Mouse (Mus musculus) neural tube, embryonic 12.5 days (tissue): ENCODE results near the gene Nim1k. TPM values are rescaled to one million over a fixed set of nuclear protein-coding genes. Genes with fewer than 3 reads are reported as not detected.
A peak's percentile ranks its signal among the peaks of the same experiment; 100 is the strongest.

Experiments
- ATAC-seq: fragments of 200-750 bp; cut with Nextera tagmentation; 2 replicates; pipeline ENCODE4 v1.8.0; 2017; ENCODE audit warnings: low read depth, mild to moderate bottlenecking, moderate TSS enrichment, moderate library complexity; ENCODE audit not compliant: low FRiP score
- H3K27ac ChIP-seq: fragments of 300-500 bp; sonication (generic); 2 replicates; pipeline ENCODE4 v1.5.1; 2016
- H3K27me3 ChIP-seq: fragments of 300-500 bp; sonication (generic); replicated peaks from 2 replicates; pipeline ENCODE4 v1.6.1; 2016; ENCODE audit warnings: mild to moderate bottlenecking
- H3K36me3 ChIP-seq: fragments of 300-500 bp; sonication (generic); 2 replicates; pipeline ENCODE4 v1.6.1; 2016; ENCODE audit warnings: mild to moderate bottlenecking
- H3K4me1 ChIP-seq: fragments of 300-500 bp; sonication (generic); 2 replicates; pipeline ENCODE4 v1.6.1; 2016
- H3K4me2 ChIP-seq: fragments of 300-500 bp; sonication (generic); replicated peaks from 2 replicates; pipeline ENCODE4 v1.6.1; 2016; ENCODE audit warnings: mild to moderate bottlenecking
- H3K4me3 ChIP-seq: fragments of 300-500 bp; sonication (generic); 2 replicates; pipeline ENCODE4 v1.5.1; 2016
- H3K9ac ChIP-seq: fragments of 300-500 bp; sonication (generic); 2 replicates; pipeline ENCODE4 v1.6.1; 2016; ENCODE audit warnings: mild to moderate bottlenecking
- H3K9me3 ChIP-seq: fragments of 300-500 bp; sonication (generic); 2 replicates; pipeline ENCODE4 v1.6.1; 2016; ENCODE audit warnings: mild to moderate bottlenecking
- whole genome bisulfite sequencing: fragments of 180-500 bp; shearing (Covaris S2); methylation state at CpG from one replicate; pipeline ENCODE4 v1.1.7; 2016; 5-methylcytosine and 5-hydroxymethylcytosine counted together
- polyA plus RNA-seq: library from polyadenylated mRNA; unstranded; fragments of >200 nt; fragmentation: Nextera tagmentation; extraction: Ambion mirVana; gene quantifications from 2 replicates; pipeline ENCODE4 v1.2.1, GENCODE M21; 2016

The Nim1k gene
- 1.9 and 2.2 TPM in 2 replicates for polyA plus RNA-seq

DNA sequence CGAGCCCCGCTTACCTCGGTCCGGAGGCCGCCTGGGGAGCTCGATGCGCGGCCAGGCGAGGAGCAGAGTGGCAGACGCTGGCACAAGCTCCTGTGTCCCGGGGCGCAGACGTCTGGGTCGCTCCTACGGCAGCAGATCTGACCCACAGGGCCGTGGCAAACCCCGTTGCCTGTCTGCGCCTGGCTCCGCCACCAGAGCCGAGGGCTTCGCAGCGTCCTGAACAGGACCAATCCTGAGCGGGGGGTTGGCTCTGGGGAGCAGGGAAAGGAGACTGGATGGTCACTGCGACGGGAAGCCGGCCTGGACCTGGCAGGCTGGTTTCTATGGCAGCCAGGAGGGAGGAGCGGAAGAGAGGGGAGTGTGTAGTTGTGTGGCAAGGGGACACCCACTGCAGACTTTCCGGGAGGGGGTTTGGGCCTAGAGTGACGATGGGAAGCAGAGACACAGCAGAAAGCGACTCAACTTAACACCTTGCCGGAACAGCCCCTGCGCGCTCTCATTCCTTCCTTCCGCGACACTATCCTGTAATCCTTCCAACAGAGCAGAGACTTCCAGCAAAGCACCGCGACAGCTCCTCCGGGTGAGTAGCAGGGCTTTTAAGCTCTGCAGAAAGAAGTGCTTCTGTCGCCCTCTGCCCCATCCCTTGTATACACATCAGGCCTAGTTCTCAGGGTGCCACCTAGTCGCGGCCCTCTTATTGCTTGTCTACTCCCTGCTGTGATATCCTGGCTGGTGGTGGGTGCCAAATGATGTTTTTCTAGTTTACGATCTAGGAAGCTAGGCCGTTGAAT, at the start of gene Nim1k:
Gene Nim1k, minus strand, starts transcription at position 202 of the 791 bp plus-strand sequence.
- peak within 1 kb of the TSS; percentile 82 for H3K4me2 ChIP-seq
- 0 out of 2 replicates have a peak, but pooled peaks cover 3% of the 10 kb centered on the region for H3K36me3 ChIP-seq
- H3K4me1 ChIP-seq: peaks cover 20% of the 10 kb centered on the region; the same call in 1 of the 2 replicates
- H3K27ac ChIP-seq: 0 out of 2 replicates have a peak within 1 kb of the TSS, but pooled peaks have one; percentile 12
- H3K27me3 ChIP-seq: no peaks in the 10 kb centered on the region
- 1% methylated on average over 43 of the region's 43 CpGs for WGBS
- ATAC-seq: peak; percentile 90
- peak within 1 kb of the TSS; percentile 52 for H3K4me3 ChIP-seq
- H3K9ac ChIP-seq: peak within 1 kb of the TSS; percentile 75
- no peaks in the 10 kb centered on the region for H3K9me3 ChIP-seq

DNA sequence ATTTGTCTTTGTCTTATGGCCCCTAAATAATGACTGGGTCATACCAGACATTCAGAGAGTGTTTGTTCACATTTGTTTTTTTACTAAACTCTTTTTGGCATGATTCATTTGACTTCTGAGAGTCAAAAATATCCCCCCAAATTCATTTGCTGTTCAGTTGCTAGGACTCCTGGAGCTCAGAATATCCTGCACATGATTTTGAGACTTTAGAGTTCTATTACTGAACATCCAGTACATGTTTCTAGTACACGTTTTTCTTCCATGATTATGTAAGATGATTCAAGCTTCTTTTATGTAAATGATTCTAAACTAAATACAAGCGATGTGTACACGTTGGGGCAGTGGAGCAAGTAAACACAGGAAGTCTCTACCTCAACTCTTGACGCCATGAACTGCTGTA, 42.0 kb upstream of the Nim1k start:
- no peak for ATAC-seq
- no peaks in the 10 kb centered on the region for H3K9me3 ChIP-seq
- H3K4me1 ChIP-seq: no peaks in the 10 kb centered on the region
- H3K27ac ChIP-seq: no peak overlapping the region
- 74% methylated on average over 4 of the region's 4 CpGs for WGBS
- H3K36me3 ChIP-seq: no peaks in the 10 kb centered on the region
- H3K9ac ChIP-seq: no peak overlapping the region
- no peak overlapping the region for H3K4me3 ChIP-seq
- H3K4me2 ChIP-seq: no peak overlapping the region
- no peaks in the 10 kb centered on the region for H3K27me3 ChIP-seq

DNA sequence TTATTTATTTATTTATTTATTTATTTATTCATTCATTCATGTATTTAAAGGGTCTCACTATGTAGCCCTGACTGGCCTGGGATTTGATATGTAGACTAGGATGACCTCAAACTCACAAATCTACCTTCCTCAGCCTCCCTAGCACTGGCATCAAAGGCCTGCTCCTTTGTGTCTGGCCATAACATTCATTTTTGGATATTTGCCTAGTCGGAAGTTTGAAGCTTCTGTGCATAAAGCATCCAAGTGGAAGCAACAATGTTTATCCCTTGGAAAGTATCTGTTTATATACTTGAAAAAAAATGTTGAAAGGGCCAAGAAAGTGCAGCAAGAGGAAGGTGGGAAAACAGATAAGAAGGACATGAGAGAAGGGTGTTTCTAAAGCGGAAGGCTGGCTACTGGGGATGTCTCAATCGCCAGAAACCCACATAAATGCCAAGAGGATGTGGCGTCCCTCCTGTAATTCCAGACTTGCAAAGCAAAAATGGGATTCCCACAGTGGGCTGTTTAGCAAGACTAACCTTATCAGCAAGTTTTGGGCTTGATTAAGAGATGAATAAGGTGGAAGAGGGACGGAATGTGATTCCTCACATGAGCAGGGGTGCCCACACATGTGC, 37.2 kb upstream of the Nim1k start:
- H3K9ac ChIP-seq: no peak overlapping the region
- 80% methylated on average over 5 of the region's 5 CpGs for WGBS
- ATAC-seq: no peak

DNA sequence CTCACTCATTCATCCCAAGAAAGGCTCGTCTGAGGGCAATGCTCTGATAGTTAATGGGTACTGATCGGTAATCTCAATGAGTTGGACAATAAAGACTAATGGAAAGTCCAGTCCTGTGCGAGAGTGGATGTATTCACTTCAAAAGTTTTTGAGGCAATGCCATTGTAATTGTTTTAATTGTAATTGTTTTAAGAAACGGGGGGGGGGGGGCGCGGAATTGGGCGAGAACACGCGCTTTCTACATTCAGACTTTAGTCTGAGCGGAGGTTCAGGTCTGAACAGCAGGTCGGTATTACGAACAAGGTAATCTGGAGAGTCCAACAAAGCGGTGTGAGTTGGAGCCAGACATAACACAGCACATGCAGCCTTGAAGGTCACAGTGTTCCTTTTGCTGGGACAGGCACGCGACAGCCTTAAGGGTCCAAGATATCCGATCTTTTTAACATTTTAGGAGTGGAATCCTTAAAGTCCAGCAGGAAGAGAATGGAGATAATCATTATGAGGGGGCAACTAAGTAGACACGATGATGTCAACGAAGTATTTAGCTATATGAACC, 36.0 kb upstream of the Nim1k start:
- Histone ChIP-seq H3K27ac (peak overlapping the region; percentile 91; the same call in 1 of the 2 replicates), H3K36me3 (peaks cover 15% of the 10 kb centered on the region), H3K9ac (peak overlapping the region; percentile 95), H3K4me3 (peak overlapping the region; percentile 86), H3K9me3 (no peaks in the 10 kb centered on the region), H3K4me2 (peak overlapping the region; percentile 72), H3K27me3 (no peaks in the 10 kb centered on the region), H3K4me1 (peaks cover 21% of the 10 kb centered on the region)
- no peak for ATAC-seq
- 5% methylated on average over 18 of the region's 18 CpGs for WGBS

More for the DNA sequence above, 37.2 kb upstream of the Nim1k start:
- no peak overlapping the region for H3K4me2 ChIP-seq
- H3K27me3 ChIP-seq: no peaks in the 10 kb centered on the region
- H3K27ac ChIP-seq: no peak overlapping the region
- peaks cover 7% of the 10 kb centered on the region for H3K36me3 ChIP-seq
- no peaks in the 10 kb centered on the region for H3K9me3 ChIP-seq
- peaks cover 21% of the 10 kb centered on the region for H3K4me1 ChIP-seq
- no peak overlapping the region for H3K4me3 ChIP-seq

DNA sequence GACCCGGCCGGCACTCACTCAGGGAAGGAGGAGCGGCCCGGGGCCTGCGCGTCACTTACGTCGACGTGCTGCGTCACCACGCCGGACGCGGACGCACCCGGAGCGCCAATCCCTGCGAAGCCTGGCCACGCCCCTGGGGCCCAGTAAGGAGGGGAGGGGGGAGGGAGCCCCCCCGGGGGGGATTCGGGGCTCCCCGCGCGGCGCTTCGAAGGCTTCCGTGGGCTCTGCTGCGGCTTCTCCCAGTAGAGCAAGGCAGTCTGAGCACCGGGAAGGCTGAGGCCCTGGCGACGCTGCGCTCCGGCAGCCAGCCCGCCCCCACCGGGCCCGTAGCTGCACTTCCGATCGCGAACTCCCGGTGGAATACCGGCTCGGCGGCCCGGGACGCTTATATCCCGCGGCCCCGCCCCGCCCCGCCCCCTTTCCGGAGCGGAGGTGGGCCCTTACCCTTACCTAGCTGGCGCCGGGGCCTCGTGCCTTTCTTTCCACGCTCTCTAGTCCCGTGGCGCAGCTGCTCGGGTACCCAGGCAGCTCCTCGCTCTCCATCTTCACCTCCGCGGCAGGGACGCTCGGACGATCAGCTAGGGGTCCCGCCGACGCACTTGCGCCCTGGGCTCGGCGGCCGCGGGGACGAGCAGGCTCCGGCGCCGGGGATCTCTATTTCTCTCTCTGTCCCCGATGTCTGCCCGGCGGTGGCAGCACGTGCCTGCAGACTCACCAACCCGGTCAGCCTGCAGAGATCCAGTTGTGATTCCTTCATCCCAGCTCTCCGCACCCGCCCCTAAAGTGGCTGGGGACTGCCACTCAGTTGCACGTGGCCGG, 35.3 kb upstream of the Nim1k start, which contains the start of gene Zfp131:
Gene Zfp131, minus strand, starts transcription at position 129 of the 819 bp plus-strand sequence.
- Histone ChIP-seq H3K9me3 (no peaks in the 10 kb centered on the region), H3K27ac (peak within 1 kb of the TSS; percentile 91), H3K27me3 (no peaks in the 10 kb centered on the region), H3K4me1 (peaks cover 21% of the 10 kb centered on the region), H3K4me3 (peak within 1 kb of the TSS; percentile 86), H3K4me2 (peak within 1 kb of the TSS; percentile 72), H3K9ac (peak within 1 kb of the TSS; percentile 95), H3K36me3 (peaks cover 18% of the 10 kb centered on the region)
- peak; percentile 96 for ATAC-seq
- under 1% methylated on average over 84 of the region's 86 CpGs for WGBS

DNA sequence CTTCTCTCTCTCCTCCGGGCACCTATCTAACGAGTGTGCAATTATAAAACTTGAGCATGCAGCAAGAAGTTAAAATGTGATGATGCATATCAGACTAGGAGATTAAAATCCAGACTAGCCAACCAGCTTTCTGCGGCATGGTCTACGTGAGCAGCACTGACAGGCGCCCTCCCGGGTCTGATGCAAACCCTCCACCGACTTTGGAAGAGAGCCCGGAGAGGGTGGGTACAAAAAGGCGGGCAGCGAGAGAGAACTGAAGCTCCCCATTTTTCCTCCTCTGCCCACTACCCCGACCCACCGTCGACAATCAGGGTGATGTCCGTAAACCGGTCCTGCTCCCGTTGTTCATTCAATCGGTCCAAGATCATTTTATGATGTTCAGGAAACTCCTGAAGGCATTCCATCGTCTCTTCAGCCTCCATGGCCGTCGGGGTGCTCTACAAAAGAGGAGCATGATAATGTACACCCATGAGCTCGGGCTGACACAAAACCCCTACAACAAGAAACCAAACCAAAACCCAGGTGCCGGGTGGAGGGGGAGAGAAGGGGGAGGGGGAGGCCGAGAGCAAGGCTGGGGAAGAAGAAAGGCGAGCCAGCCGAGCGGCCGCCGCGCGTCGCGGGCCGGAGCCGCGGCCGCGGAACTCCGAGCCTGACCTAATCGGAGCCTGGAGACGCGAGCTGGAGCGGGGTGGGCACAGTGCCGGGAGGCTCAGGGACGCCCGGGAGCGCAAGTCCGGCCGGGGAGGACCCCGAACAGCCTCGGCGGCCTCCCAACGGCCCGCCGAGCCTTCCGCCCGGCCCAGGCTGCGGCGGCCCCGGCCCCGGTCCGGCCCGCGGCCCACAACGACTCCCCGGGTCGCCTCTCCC, 34.4 kb upstream of the Nim1k start:
- peaks cover 21% of the 10 kb centered on the region for H3K4me1 ChIP-seq
- H3K36me3 ChIP-seq: peaks cover 24% of the 10 kb centered on the region
- 1% methylated on average over 66 of the region's 66 CpGs for WGBS
- peak; percentile 71 for ATAC-seq
- H3K4me2 ChIP-seq: peak overlapping the region; percentile 72
- no peaks in the 10 kb centered on the region for H3K9me3 ChIP-seq
- H3K27ac ChIP-seq: peak overlapping the region; percentile 86; the same call in 1 of the 2 replicates
- peak overlapping the region; percentile 86 for H3K4me3 ChIP-seq
- H3K9ac ChIP-seq: peak overlapping the region; percentile 95
- no peaks in the 10 kb centered on the region for H3K27me3 ChIP-seq

DNA sequence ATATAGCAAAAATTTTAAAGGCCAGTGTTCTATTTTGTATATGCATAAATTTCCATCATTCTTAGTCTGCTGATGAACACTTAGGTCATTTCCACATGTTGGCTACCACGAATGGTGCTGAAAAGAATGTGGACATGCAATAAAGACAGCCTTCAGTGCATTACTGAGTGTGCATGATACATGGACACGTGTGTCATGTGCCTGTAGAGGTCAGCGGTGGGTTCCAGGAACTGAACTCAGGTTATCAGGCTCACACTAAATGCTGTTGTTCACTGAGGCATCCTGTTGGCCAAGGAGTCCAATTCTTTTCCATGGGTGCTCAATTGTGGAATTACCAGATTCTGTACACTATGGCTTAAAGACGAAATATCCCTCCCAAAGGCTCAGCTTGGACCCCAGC, 27.9 kb upstream of the Nim1k start:
- H3K4me1 ChIP-seq: peaks cover 2% of the 10 kb centered on the region; the same call in 1 of the 2 replicates
- no peaks in the 10 kb centered on the region for H3K27me3 ChIP-seq
- no peak for ATAC-seq
- 88% methylated on average over 4 of the region's 4 CpGs for WGBS
- H3K27ac ChIP-seq: no peak overlapping the region
- peaks cover 66% of the 10 kb centered on the region for H3K36me3 ChIP-seq
- H3K9me3 ChIP-seq: no peaks in the 10 kb centered on the region
- H3K4me2 ChIP-seq: no peak overlapping the region
- H3K4me3 ChIP-seq: no peak overlapping the region
- H3K9ac ChIP-seq: no peak overlapping the region

DNA sequence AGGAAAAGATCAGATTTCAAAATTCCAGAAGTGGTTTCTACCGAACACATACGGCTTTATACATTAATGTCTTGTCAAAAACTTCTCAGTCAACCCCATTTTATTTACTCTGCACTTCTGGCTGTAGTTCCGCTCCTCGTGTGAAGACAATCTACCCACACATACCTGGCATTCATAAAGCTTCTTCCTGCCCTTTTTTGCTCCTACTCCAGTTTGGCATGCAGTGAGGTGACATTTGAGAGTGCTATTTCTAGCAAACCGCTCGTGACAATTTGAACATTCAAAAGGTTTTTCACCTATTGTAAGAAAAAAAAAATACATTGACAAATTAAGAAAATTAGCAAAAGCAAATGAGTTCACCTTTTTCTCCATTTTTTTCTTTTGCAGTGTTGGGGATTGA, 12.9 kb upstream of the Nim1k start:
- no peak for ATAC-seq
- 89% methylated on average over 6 of the region's 6 CpGs for WGBS
- H3K36me3 ChIP-seq: peaks cover 75% of the 10 kb centered on the region

DNA sequence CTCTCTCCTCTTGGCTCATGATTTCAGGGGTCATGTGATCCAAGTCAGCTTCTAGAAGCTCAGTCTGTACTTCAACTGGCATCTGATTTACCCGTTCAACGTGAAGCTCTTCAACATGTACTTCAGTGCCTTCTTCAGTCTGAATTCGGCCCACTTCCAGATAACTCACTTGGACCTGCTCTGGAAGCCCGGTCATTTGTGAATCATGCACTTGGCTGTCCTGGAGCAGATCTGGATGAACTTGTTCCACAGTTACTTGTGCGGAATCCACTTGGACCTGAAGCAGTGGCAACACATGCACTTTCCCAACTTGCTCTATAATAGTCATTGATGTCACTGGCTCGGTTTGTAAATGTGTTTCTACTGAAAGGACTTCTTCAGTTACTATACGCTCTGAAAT, 10.8 kb upstream of the Nim1k start:
- Histone ChIP-seq H3K4me2 (no peak overlapping the region), H3K36me3 (peaks cover 65% of the 10 kb centered on the region), H3K4me1 (no peaks in the 10 kb centered on the region), H3K27ac (no peak overlapping the region), H3K9ac (no peak overlapping the region), H3K4me3 (no peak overlapping the region), H3K9me3 (no peaks in the 10 kb centered on the region), H3K27me3 (no peaks in the 10 kb centered on the region)
- 94% methylated on average over 7 of the region's 7 CpGs for WGBS
- no peak for ATAC-seq

More for the DNA sequence above, 12.9 kb upstream of the Nim1k start:
- H3K4me3 ChIP-seq: no peak overlapping the region
- no peaks in the 10 kb centered on the region for H3K27me3 ChIP-seq
- H3K27ac ChIP-seq: no peak overlapping the region
- no peak overlapping the region for H3K4me2 ChIP-seq
- no peaks in the 10 kb centered on the region for H3K4me1 ChIP-seq
- H3K9ac ChIP-seq: no peak overlapping the region
- no peaks in the 10 kb centered on the region for H3K9me3 ChIP-seq

DNA sequence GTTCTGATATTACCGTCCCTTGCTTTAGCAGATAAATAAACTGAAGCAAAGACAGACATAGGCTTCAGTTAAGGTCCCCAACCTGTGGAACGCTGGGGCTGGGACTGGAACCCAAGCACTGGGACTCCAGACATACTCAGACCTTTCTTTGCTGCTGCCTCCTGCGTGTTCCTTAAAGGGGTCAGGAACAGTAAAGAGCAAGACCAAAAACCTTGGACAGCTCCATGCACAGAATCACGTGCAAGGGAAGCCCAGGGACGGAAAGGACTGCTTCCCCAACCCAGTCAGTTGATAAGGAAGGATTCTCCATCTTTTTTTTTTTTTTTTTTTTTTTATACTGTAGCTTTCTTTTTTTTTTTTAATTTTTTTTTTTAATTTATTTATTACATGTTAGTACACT, 1.1 kb upstream of the Nim1k start:
- H3K4me3 ChIP-seq: no peak overlapping the region
- H3K9ac ChIP-seq: no peak overlapping the region
- H3K36me3 ChIP-seq: peaks cover 12% of the 10 kb centered on the region; the same call in 1 of the 2 replicates
- no peaks in the 10 kb centered on the region for H3K9me3 ChIP-seq
- H3K4me2 ChIP-seq: no peak overlapping the region
- H3K4me1 ChIP-seq: peaks cover 20% of the 10 kb centered on the region; the same call in 1 of the 2 replicates
- WGBS: 41% methylated on average over 5 of the region's 5 CpGs
- no peaks in the 10 kb centered on the region for H3K27me3 ChIP-seq
- no peak overlapping the region for H3K27ac ChIP-seq
- ATAC-seq: no peak

DNA sequence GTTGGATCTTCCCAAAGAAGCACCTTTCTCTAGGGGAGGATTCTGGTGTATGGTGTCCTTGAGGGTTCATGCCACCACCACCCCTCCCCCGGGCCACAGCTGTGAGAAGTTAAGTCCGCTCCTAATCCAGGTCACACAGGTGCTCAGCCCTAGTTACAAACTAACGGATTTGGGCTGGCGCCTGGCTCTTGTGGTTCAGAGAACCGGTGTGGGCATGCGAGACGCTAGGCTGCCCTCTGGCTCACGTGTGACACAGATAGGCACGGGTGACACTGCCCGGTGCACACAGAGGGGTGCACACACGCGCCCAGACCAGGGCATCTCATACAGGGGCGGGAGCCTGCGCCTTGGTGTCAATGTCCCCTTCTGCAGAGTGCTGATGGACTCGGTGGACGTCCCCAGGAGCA, 538 bp downstream of the Nim1k start:
- Histone ChIP-seq H3K36me3 (no peaks in the 10 kb centered on the region), H3K4me3 (peak overlapping the region; percentile 52), H3K4me2 (peak overlapping the region; percentile 82), H3K27me3 (no peaks in the 10 kb centered on the region), H3K9me3 (no peaks in the 10 kb centered on the region), H3K9ac (peak overlapping the region; percentile 75), H3K4me1 (peaks cover 20% of the 10 kb centered on the region; the same call in 1 of the 2 replicates), H3K27ac (no peak overlapping the region)
- ATAC-seq: peak; percentile 61
- under 1% methylated on average over 16 of the region's 16 CpGs for WGBS
